In genomic region chr10:127063239-127063872, GRCm38 (mm10) we compare ENCODE assay signal across 7 mouse cellular contexts. TPM values are rescaled to one million over a fixed set of nuclear protein-coding genes. Genes with fewer than 3 reads are reported as not detected.
DNase-seq lines count a peak whose midpoint lies in the region; ATAC-seq lines count a peak whose summit lies in the region.

Gene Cdk4, plus strand, starts transcription at chr10:127063534.

- ATAC-seq in embryonic facial prominence, embryonic 11.5 days (replicated peaks; ENCODE audit: insufficient number of reproducible peaks, low FRiP score, low TSS enrichment, low read depth), result peak; percentile 85
- ATAC-seq in granulocyte monocyte progenitor cell, adult 5-6 weeks (replicated peaks; ENCODE audit: poor library complexity, severe bottlenecking), result peak; percentile 69
- ATAC-seq in midbrain, embryonic 13.5 days, result peak; percentile 86

- H3K36me3 ChIP-seq in embryonic facial prominence, embryonic 11.5 days (replicated peaks; ENCODE audit: control insufficient read depth, insufficient read depth, low read depth, low read length), result peaks cover 24% of the 10 kb centered on the region
- peaks cover 43% of the 10 kb centered on the region for H3K36me3 ChIP-seq in limb, embryonic 10.5 days
- peaks cover 37% of the 10 kb centered on the region for H3K36me3 ChIP-seq in midbrain, embryonic 13.5 days

- DNase-seq in adrenal gland, postnatal 14 days, result peak; percentile 99
- peak; percentile 99 for DNase-seq in embryonic facial prominence, embryonic 11.5 days (ENCODE audit: low spot score)
- DNase-seq in kidney, adult 11 months, result peak; percentile 98
- DNase-seq in limb, embryonic 10.5 days (ENCODE audit: low spot score), result peak; percentile 100
- DNase-seq in spleen, adult 12 weeks (ENCODE audit: low spot score), result peak; percentile 85

- peak within 1 kb of the TSS; percentile 81 for H3K27ac ChIP-seq in embryonic facial prominence, embryonic 11.5 days (replicated peaks; ENCODE audit: low read depth, low read length)
- peak within 1 kb of the TSS; percentile 99 for H3K27ac ChIP-seq in limb, embryonic 10.5 days
- peak within 1 kb of the TSS; percentile 90 for H3K27ac ChIP-seq in midbrain, embryonic 13.5 days

- peak within 1 kb of the TSS; percentile 98 for H3K9ac ChIP-seq in embryonic facial prominence, embryonic 11.5 days (replicated peaks; ENCODE audit: low read length)
- H3K9ac ChIP-seq in midbrain, embryonic 13.5 days (replicated peaks), result peak within 1 kb of the TSS; percentile 96

- H3K4me3 ChIP-seq in embryonic facial prominence, embryonic 11.5 days (ENCODE audit: low read depth, low read length), result peak within 1 kb of the TSS; percentile 84
- H3K4me3 ChIP-seq in limb, embryonic 10.5 days, result peak within 1 kb of the TSS; percentile 90
- H3K4me3 ChIP-seq in midbrain, embryonic 13.5 days (replicated peaks), result peak within 1 kb of the TSS; percentile 77

- H3K4me1 ChIP-seq in embryonic facial prominence, embryonic 11.5 days (ENCODE audit: control insufficient read depth, insufficient read depth, low read length), result peaks cover 2% of the 10 kb centered on the region; the same call in 1 of the 2 replicates
- H3K4me1 ChIP-seq in limb, embryonic 10.5 days, result peaks cover 44% of the 10 kb centered on the region
- peaks cover 56% of the 10 kb centered on the region for H3K4me1 ChIP-seq in midbrain, embryonic 13.5 days (replicated peaks)

- no peaks in the 10 kb centered on the region for H3K9me3 ChIP-seq in embryonic facial prominence, embryonic 11.5 days (replicated peaks; ENCODE audit: control insufficient read depth, low read length)
- H3K9me3 ChIP-seq in limb, embryonic 10.5 days (replicated peaks), result no peaks in the 10 kb centered on the region
- no peaks in the 10 kb centered on the region for H3K9me3 ChIP-seq in midbrain, embryonic 13.5 days

- under 1% methylated on average over 46 of the region's 46 CpGs for WGBS in embryonic facial prominence, embryonic 11.5 days
- under 1% methylated on average over 46 of the region's 46 CpGs for WGBS in limb, embryonic 10.5 days
- 0% methylated on average over 46 of the region's 46 CpGs for WGBS in midbrain, embryonic 13.5 days

- peaks cover 12% of the 10 kb centered on the region for H3K27me3 ChIP-seq in embryonic facial prominence, embryonic 11.5 days (ENCODE audit: control insufficient read depth, insufficient read depth, low read length)
- H3K27me3 ChIP-seq in limb, embryonic 10.5 days (ENCODE audit: low read depth, poor library complexity, severe bottlenecking), result peaks cover 38% of the 10 kb centered on the region
- H3K27me3 ChIP-seq in midbrain, embryonic 13.5 days, result no peaks in the 10 kb centered on the region

- peak within 1 kb of the TSS; percentile 73 for H3K4me2 ChIP-seq in embryonic facial prominence, embryonic 11.5 days (ENCODE audit: low read depth, low read length)
- peak within 1 kb of the TSS; percentile 93 for H3K4me2 ChIP-seq in midbrain, embryonic 13.5 days (replicated peaks)

RNA-seq across cellular contexts. Expression of gene Cdk4, which starts in this region (rescaled TPM):
- 242 and 253 TPM in 2 replicates for total RNA-seq in adrenal gland, postnatal 14 days (2021)
- polyA plus RNA-seq in embryonic facial prominence, embryonic 11.5 days (2014; fragmentation: Nextera tagmentation; extraction: Ambion mirVana), result 3,117 and 3,128 TPM in 2 replicates
- 721 and 802 TPM in 2 replicates for total RNA-seq in granulocyte monocyte progenitor cell, adult 5-6 weeks (2014; fragmentation: Nextera tagmentation)
- 568 and 716 TPM in 2 replicates for total RNA-seq in granulocyte monocyte progenitor cell, adult 5-6 weeks (2017)
- polyA plus RNA-seq in limb, embryonic 10.5 days (2016; fragmentation: Nextera tagmentation; extraction: Ambion mirVana), result 3,142 and 3,162 TPM in 2 replicates
- 1,636 and 1,639 TPM in 2 replicates for polyA plus RNA-seq in midbrain, embryonic 13.5 days (2015; fragmentation: Nextera tagmentation; extraction: Ambion mirVana)

Comparison
In these comparisons a context has a peak if more than half of its experiments do, and no peak if none do; other contexts are left out.
1. Peak in every context shown above with its lines: DNase-seq, ATAC-seq, H3K4me3 ChIP-seq and H3K27ac ChIP-seq.